Mouse (Mus musculus): ENCODE measurements around the gene Prmt1.

DNA sequence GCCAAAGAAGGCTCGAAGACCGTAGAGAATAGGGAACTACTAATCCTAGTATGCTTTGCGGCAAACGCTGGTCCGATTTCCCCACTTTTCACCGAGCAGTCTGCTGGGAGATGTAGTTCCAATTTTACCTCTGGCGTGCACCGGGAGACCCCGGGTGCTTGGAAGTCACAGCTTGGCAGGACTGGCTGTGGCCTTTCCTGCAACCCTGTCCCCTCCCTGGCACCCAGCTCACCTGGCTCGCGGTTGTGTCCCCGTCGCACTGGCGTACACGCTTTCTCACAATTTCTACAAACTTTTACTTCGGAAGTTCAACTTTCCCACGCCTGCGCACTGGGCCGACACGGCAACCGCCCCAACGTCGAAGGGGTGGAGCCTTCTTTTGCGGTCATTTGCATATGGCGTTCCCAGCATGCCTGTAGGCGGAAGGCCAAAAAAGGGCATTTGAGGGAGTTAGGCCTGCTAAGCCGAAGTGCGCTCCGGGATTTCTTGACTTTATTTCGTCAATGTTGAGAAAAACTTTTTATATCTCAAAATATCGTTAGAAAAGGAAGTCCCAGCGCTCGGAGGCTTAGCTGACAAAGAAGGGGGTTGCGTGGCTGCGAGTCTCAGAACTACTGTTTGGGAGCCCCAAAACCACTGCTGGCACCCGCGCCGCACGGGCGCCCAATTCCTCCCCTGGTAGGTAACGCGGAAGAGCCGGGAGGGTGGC is 11.0 kb upstream of the Prmt1 start, which contains the start of gene Irf3:
- TF ChIP-seq POLR2A (IDR thresholded peaks at IDR 0.05; ENCODE audit: insufficient read length, low read depth) (no peak), MAX (IDR thresholded peaks at IDR 0.05; ENCODE audit: low read depth) (no peak), E2F4 (IDR thresholded peaks at IDR 0.05; ENCODE audit: insufficient read depth) (no peak), MYOG (IDR thresholded peaks at IDR 0.05; ENCODE audit: control insufficient read depth in 1 of 3, insufficient read depth in 1 of 3, insufficient read length in 2 of 3, low read depth in 2 of 3) (no peak), CEBPB (IDR thresholded peaks at IDR 0.05; ENCODE audit: insufficient read depth, poor library complexity, severe bottlenecking) (no peak), MYOD1 (IDR thresholded peaks at IDR 0.05; ENCODE audit: control insufficient read depth in 1 of 3, insufficient read length in 2 of 3, low read depth in 2 of 3) (no peak), POLR2AphosphoS2 (IDR thresholded peaks at IDR 0.05; ENCODE audit: insufficient read length, low read depth) (peak; percentile 36), TCF3 (IDR thresholded peaks at IDR 0.05; ENCODE audit: insufficient read length, low read depth) (no peak)
